Mouse (Mus musculus) spleen, postnatal 10 days (tissue): ENCODE data around the gene Fam184b.
"Not testable (repeated sequence)": the region's sequence is repeated elsewhere in the genome, so short reads cannot be mapped to it uniquely, and the experiment has no call there.

Experiments
- DNase-seq, 2 experiments: peaks; one replicate each; pipeline ENCODE4 v3.0.0; 2021 to 2022; ENCODE audit warnings: low spot score in 2 of 2

Fam184b gene

GRCm38 (mm10) chr5:45638806-45639714 lies at the start of gene Fam184b:
TSS of gene Fam184b (minus strand) at chr5:45639614.
- DNase-seq: peak in 1 of 2 experiments; percentile 29

- DNase-seq: no peak
Measured at GRCm38 (mm10) chr5:45689152-45689551, 49.7 kb upstream of the Fam184b start.

- no peak for DNase-seq
Measured at GRCm38 (mm10) chr5:45686223-45686622, 46.8 kb upstream of the Fam184b start.

GRCm38 (mm10) chr5:45685243-45685642 lies 45.8 kb upstream of the Fam184b start:
- DNase-seq: no peak

- no peak for DNase-seq
Measured at GRCm38 (mm10) chr5:45683388-45683787, 44.0 kb upstream of the Fam184b start.

GRCm38 (mm10) chr5:45679955-45680354 lies 40.5 kb upstream of the Fam184b start:
- DNase-seq: no peak

- no peak for DNase-seq
Measured at GRCm38 (mm10) chr5:45677639-45678038, 38.2 kb upstream of the Fam184b start.

GRCm38 (mm10) chr5:45675032-45675431 lies 35.6 kb upstream of the Fam184b start:
- DNase-seq: no peak

GRCm38 (mm10) chr5:45670894-45671494 lies 31.6 kb upstream of the Fam184b start:
- no peak for DNase-seq

- no peak for DNase-seq
Measured at GRCm38 (mm10) chr5:45670280-45670670, 30.9 kb upstream of the Fam184b start.

- peak; percentile 100 for DNase-seq
Measured at GRCm38 (mm10) chr5:45669598-45670279, 30.3 kb upstream of the Fam184b start, which contains the start of gene Ncapg. TSS of gene Ncapg (plus strand) at chr5:45669919.

GRCm38 (mm10) chr5:45669234-45669597 lies 29.8 kb upstream of the Fam184b start:
- no peak for DNase-seq

- peak in 1 of 2 experiments; percentile 18 for DNase-seq
Measured at GRCm38 (mm10) chr5:45668831-45669230, 29.4 kb upstream of the Fam184b start.

- no peak for DNase-seq
Measured at GRCm38 (mm10) chr5:45668324-45668723, 28.9 kb upstream of the Fam184b start.

GRCm38 (mm10) chr5:45658406-45658805 lies 19.0 kb upstream of the Fam184b start:
- DNase-seq: not testable (repeated sequence)

GRCm38 (mm10) chr5:45651026-45651703 lies 11.8 kb upstream of the Fam184b start:
- no peak for DNase-seq

- no peak for DNase-seq
Measured at GRCm38 (mm10) chr5:45639715-45640092, 290 bp upstream of the Fam184b start.

GRCm38 (mm10) chr5:45638378-45638777 lies 1.0 kb downstream of the Fam184b start:
- DNase-seq: no peak

- no peak for DNase-seq
Measured at GRCm38 (mm10) chr5:45629470-45629869, 9.9 kb downstream of the Fam184b start.

GRCm38 (mm10) chr5:45627771-45628170 lies 11.6 kb downstream of the Fam184b start:
- DNase-seq: no peak

GRCm38 (mm10) chr5:45621511-45621910 lies 17.9 kb downstream of the Fam184b start:
- no peak for DNase-seq

GRCm38 (mm10) chr5:45599056-45599455 lies 40.4 kb downstream of the Fam184b start:
- DNase-seq: no peak
